Mouse (Mus musculus) ovary, adult 2 months (tissue): Measurements from ENCODE around the gene Ermp1. TPM values are rescaled to one million over a fixed set of nuclear protein-coding genes. Genes with fewer than 3 reads are reported as not detected.

Experiments
- polyA plus RNA-seq: library from polyadenylated mRNA; depleted of rRNA; stranded (reverse); fragments of >200 nt; gene quantifications from 2 replicates; pipeline ENCODE4 v1.2.3, GENCODE M21; 2012; rRNA removed

The Ermp1 gene
- 35.3 and 38.2 TPM in 2 replicates for polyA plus RNA-seq

DNA sequence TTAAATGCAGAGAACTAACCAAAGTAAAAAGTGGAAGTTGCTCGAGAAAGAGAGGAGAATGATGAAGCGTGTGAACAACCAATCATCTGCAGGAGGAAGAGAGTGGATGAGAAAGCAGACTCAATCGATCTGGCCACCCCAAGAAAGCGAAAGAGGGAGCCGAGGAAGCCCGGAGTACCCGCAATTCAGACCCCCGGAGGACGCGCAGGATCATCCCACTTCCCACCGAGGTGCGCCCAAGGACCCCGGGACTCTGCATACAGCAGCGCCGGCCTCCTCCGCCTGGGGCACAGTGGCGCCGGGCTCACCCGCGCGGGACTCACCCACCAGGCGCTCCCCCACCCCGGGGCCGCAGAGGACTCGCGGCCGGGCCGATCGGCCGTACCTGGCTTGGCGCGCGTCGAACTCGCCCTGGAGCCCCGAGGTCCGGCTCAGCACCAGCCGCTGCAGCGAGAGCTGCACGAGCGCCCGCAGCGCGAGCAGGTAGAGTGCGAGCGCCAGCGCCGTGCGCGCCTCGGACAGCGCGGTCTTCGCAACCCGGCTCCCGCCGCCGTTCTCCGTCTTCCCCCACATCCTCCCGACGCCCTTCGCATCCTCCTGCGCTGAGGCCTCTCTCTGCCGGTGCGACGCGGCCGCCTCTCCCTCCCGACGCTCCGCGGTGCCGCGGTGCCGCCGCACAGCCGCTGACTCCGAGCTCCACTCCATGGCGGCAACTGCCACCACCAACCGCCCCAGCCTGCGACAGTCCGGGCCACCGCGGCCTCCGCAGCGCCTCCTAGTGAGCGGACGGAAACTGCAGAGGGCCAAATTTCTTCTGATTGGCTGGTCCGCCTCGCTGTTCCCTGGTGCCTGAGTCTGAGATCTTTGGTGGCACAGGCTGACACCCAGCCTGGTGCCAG is at the start of gene Ermp1:
Gene Ermp1 (minus strand): TSS at position 765 of the 899 bp plus-strand sequence.

DNA sequence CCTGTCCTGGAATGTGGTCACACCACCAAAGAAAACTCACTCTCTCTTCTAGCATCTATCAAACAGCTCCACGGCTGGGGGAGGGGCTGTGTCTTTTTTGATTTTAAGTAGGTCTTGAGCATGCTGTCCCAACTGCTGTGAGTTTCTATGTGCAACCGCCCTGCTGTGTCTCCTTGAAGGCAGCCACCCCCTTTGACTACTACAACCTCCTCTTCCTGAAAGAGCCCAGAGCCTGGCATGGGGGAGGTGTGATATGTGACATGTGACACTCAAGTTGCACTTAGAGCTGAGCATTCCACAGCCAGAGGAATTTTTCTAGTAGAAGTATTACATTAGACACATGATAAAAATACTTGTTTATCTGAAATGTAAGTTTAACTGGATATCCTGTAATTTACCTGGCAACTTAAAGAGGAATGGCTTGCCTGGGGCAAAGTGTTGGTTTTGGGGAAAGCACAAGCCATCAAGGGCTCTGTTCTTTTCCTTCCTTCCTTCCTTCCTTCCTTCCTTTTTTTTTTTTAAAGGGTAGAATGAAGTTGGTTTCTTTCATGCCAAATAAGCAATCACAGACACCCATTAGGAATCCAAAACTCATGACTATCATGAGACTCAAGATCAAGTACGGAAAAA is 49.1 kb upstream of the Ermp1 start, which contains the start of gene Mlana:
Gene Mlana (plus strand): TSS at position 580 of the 630 bp plus-strand sequence.

Other genes starting within 250 kb of the Ermp1 start
- gene Pdcd1lg2, start 237.5 kb downstream of the Ermp1 start, polyA plus RNA-seq, result 0.08 TPM in 1 of 2 replicates, not detected in the other
- 14.3 and 17.8 TPM in 2 replicates for gene Ric1, start 126.1 kb downstream of the Ermp1 start, polyA plus RNA-seq
- gene Mlana, start 49.4 kb upstream of the Ermp1 start, polyA plus RNA-seq, result 0.22 TPM in 1 of 2 replicates, not detected in the other
- 3.7 and 5.6 TPM in 2 replicates for gene 9930021J03Rik, start 157.6 kb upstream of the Ermp1 start, polyA plus RNA-seq
- 1.2 and 1.3 TPM in 2 replicates for gene Ranbp6, start 164.6 kb upstream of the Ermp1 start, polyA plus RNA-seq